Mouse (Mus musculus) cerebellum, adult 11-12 months (tissue): Measurements from ENCODE around the gene Nfkb1.

Experiments
- DNase-seq: peaks from one replicate; pipeline ENCODE4 v3.0.0; 2022

Gene Nfkb1

GRCm38 (mm10) chr3:135691191-135692131 lies at the start of gene Nfkb1:
Nfkb1 (minus strand) TSS chr3:135691547.
- DNase-seq: peak; percentile 62

- DNase-seq: no peak
These were observed 49.4 kb upstream of the Nfkb1 start for GRCm38 (mm10) chr3:135740711-135741110.

GRCm38 (mm10) chr3:135734736-135735135 lies 43.4 kb upstream of the Nfkb1 start:
- DNase-seq: no peak

- DNase-seq: no peak
These were observed 41.5 kb upstream of the Nfkb1 start for GRCm38 (mm10) chr3:135732747-135733445.

GRCm38 (mm10) chr3:135731292-135732047 lies 40.1 kb upstream of the Nfkb1 start:
- peak; percentile 83 for DNase-seq

- no peak for DNase-seq
These were observed 39.4 kb upstream of the Nfkb1 start for GRCm38 (mm10) chr3:135730790-135731189.

- DNase-seq: no peak
These were observed 38.2 kb upstream of the Nfkb1 start for GRCm38 (mm10) chr3:135729575-135729974.

GRCm38 (mm10) chr3:135728900-135729299 lies 37.6 kb upstream of the Nfkb1 start:
- DNase-seq: no peak

GRCm38 (mm10) chr3:135727339-135727738 lies 36.0 kb upstream of the Nfkb1 start:
- no peak for DNase-seq

- DNase-seq: no peak
These were observed 35.4 kb upstream of the Nfkb1 start for GRCm38 (mm10) chr3:135726521-135727275.

- DNase-seq: peak; percentile 35
These were observed 34.7 kb upstream of the Nfkb1 start for GRCm38 (mm10) chr3:135726023-135726422.

- DNase-seq: no peak
These were observed 30.8 kb upstream of the Nfkb1 start for GRCm38 (mm10) chr3:135722104-135722503.

GRCm38 (mm10) chr3:135719969-135720368 lies 28.6 kb upstream of the Nfkb1 start:
- no peak for DNase-seq

- DNase-seq: no peak
These were observed 27.8 kb upstream of the Nfkb1 start for GRCm38 (mm10) chr3:135719179-135719532.

GRCm38 (mm10) chr3:135718323-135719178 lies 27.2 kb upstream of the Nfkb1 start:
- DNase-seq: no peak

- DNase-seq: no peak
These were observed 21.9 kb upstream of the Nfkb1 start for GRCm38 (mm10) chr3:135713016-135713950.

GRCm38 (mm10) chr3:135711613-135712012 lies 20.3 kb upstream of the Nfkb1 start:
- no peak for DNase-seq

- no peak for DNase-seq
These were observed 19.8 kb upstream of the Nfkb1 start for GRCm38 (mm10) chr3:135711040-135711570.

GRCm38 (mm10) chr3:135703307-135703706 lies 12.0 kb upstream of the Nfkb1 start:
- DNase-seq: no peak

- no peak for DNase-seq
These were observed 11.3 kb upstream of the Nfkb1 start for GRCm38 (mm10) chr3:135702658-135703057.
